Mouse (Mus musculus) forebrain, embryonic 14.5 days (tissue): ENCODE data around the gene Tlcd2. TPM values are rescaled to one million over a fixed set of nuclear protein-coding genes. Genes with fewer than 3 reads are reported as not detected.

Experiments used
- ATAC-seq: fragments of 200-750 bp; cut with Nextera tagmentation; 2 replicates; pipeline ENCODE4 v1.8.0; 2017; ENCODE audit warnings: mild to moderate bottlenecking, moderate library complexity
- DNase-seq: peaks from one replicate; pipeline ENCODE4 v3.0.0-alpha.2; 2015; ENCODE audit warnings: low spot score
- H3K27ac ChIP-seq: fragments of 300-500 bp; sonication (generic); 2 replicates; pipeline ENCODE4 v1.5.1; 2014; ENCODE audit warnings: low read depth, mild to moderate bottlenecking, control low read depth, low read length, moderate library complexity
- H3K27me3 ChIP-seq: fragments of 300-500 bp; sonication (generic); replicated peaks from 2 replicates; pipeline ENCODE4 v1.6.1; 2014; ENCODE audit warnings: low read length, control low read depth, mixed read lengths; ENCODE audit not compliant: control insufficient read depth, insufficient read depth
- H3K36me3 ChIP-seq: fragments of 300-500 bp; sonication (generic); 2 replicates; pipeline ENCODE4 v1.6.1; 2014; ENCODE audit warnings: low read length, control low read depth; ENCODE audit not compliant: control insufficient read depth, insufficient read depth
- H3K4me1 ChIP-seq: fragments of 300-500 bp; sonication (generic); 2 replicates; pipeline ENCODE4 v1.6.1; 2014; ENCODE audit warnings: antibody characterized with exemption, low read length, control low read depth; ENCODE audit not compliant: control insufficient read depth, insufficient read depth
- H3K4me2 ChIP-seq: fragments of 300-500 bp; sonication (generic); 2 replicates; pipeline ENCODE4 v1.6.1; 2014; ENCODE audit warnings: mild to moderate bottlenecking, control low read depth, low read length
- H3K4me3 ChIP-seq: fragments of 300-500 bp; sonication (generic); 2 replicates; pipeline ENCODE4 v1.5.1; 2014; ENCODE audit warnings: low read depth, low read length, control low read depth
- H3K9ac ChIP-seq: fragments of 300-500 bp; sonication (generic); 2 replicates; pipeline ENCODE4 v1.6.1; 2014; ENCODE audit warnings: mild to moderate bottlenecking, low read length, control low read depth, moderate library complexity
- H3K9me3 ChIP-seq: fragments of 300-500 bp; sonication (generic); replicated peaks from 2 replicates; pipeline ENCODE4 v1.6.1; 2016; ENCODE audit warnings: low read length, control low read depth, mixed read lengths; ENCODE audit not compliant: control insufficient read depth
- WGBS: fragments of 180-500 bp; shearing (Covaris S2); extraction: QIAGEN DNeasy Blood & Tissue Kit; methylation state at CpG from one replicate; pipeline ENCODE4 v1.1.7; 2014; 5-methylcytosine and 5-hydroxymethylcytosine counted together
- polyA plus RNA-seq: library from polyadenylated mRNA; unstranded; fragments of >200 nt; fragmentation: Nextera tagmentation; extraction: Ambion mirVana; gene quantifications from 2 replicates; pipeline ENCODE4 v1.2.1, GENCODE M21; 2014

Tlcd2 gene
- polyA plus RNA-seq, 1 experiment from 2014 or later: 1.3 TPM

GRCm38 (mm10) chr11:75467512-75468215, 6.1 kb downstream of the Tlcd2 start:
- Histone ChIP-seq H3K9ac (peak overlapping the region; percentile 46), H3K27me3 (no peaks in the 10 kb centered on the region), H3K4me3 (0 out of 2 replicates have a peak overlapping the region, but pooled peaks have one; percentile 8), H3K4me2 (peak overlapping the region; percentile 46), H3K27ac (no peak overlapping the region), H3K36me3 (peaks cover 8% of the 10 kb centered on the region; the same call in 1 of the 2 replicates), H3K4me1 (peaks cover 2% of the 10 kb centered on the region; the same call in 1 of the 2 replicates), H3K9me3 (no peaks in the 10 kb centered on the region)
- ATAC-seq: no peak
- no peak for DNase-seq
- WGBS: 18% methylated on average over 19 of the region's 19 CpGs

- ATAC-seq: no peak
- DNase-seq: no peak
- H3K4me2 ChIP-seq: peak overlapping the region; percentile 46
- H3K9ac ChIP-seq: peak overlapping the region; percentile 46
- 0 out of 2 replicates have a peak overlapping the region, but pooled peaks have one; percentile 8 for H3K4me3 ChIP-seq
- 68% methylated on average over 7 of the region's 7 CpGs for WGBS
- H3K27me3 ChIP-seq: no peaks in the 10 kb centered on the region
- H3K36me3 ChIP-seq: peaks cover 8% of the 10 kb centered on the region; the same call in 1 of the 2 replicates
- no peak overlapping the region for H3K27ac ChIP-seq
- no peaks in the 10 kb centered on the region for H3K4me1 ChIP-seq
- no peaks in the 10 kb centered on the region for H3K9me3 ChIP-seq
Observed at GRCm38 (mm10) chr11:75468410-75468809, 6.9 kb downstream of the Tlcd2 start.

- no peaks in the 10 kb centered on the region for H3K4me1 ChIP-seq
- H3K4me3 ChIP-seq: no peak overlapping the region
- H3K36me3 ChIP-seq: peaks cover 8% of the 10 kb centered on the region; the same call in 1 of the 2 replicates
- H3K9me3 ChIP-seq: no peaks in the 10 kb centered on the region
- ATAC-seq (no peak), DNase-seq (no peak)
- no peak overlapping the region for H3K9ac ChIP-seq
- no peak overlapping the region for H3K27ac ChIP-seq
- H3K4me2 ChIP-seq: no peak overlapping the region
- H3K27me3 ChIP-seq: no peaks in the 10 kb centered on the region
- 93% methylated on average over 4 of the region's 4 CpGs for WGBS
Observed at GRCm38 (mm10) chr11:75469261-75469660, 7.7 kb downstream of the Tlcd2 start.

DNA sequence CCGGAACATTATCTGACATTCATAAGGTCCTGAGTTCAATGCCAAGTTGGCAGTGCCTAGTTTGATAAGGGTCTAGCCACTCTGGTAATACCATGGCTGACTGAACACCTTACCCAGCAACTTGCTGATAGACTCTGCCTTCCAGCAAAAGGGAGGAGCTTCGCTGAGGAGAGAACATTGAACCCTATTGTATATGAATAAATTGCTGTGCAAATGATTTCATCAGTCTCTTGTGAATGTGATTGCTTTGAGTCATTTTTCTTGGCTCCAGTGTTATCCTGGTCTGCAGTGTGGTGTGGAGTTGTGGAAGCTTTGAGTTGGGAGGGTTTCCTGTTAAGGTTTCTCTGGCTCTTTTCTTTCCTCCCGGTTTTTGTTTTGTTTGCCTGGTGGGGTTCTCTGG, 9.2 kb downstream of the Tlcd2 start:
- no peak overlapping the region for H3K9ac ChIP-seq
- H3K4me2 ChIP-seq: no peak overlapping the region
- DNase-seq (no peak), ATAC-seq (no peak)
- no peak overlapping the region for H3K4me3 ChIP-seq
- no peak overlapping the region for H3K27ac ChIP-seq
- peaks cover 3% of the 10 kb centered on the region; the same call in 1 of the 2 replicates for H3K36me3 ChIP-seq
- WGBS: 83% methylated on average over 3 of the region's 3 CpGs
- no peaks in the 10 kb centered on the region for H3K27me3 ChIP-seq
- H3K9me3 ChIP-seq: no peaks in the 10 kb centered on the region
- H3K4me1 ChIP-seq: no peaks in the 10 kb centered on the region

GRCm38 (mm10) chr11:75472469-75473081, 11.1 kb downstream of the Tlcd2 start:
- H3K4me1 ChIP-seq: no peaks in the 10 kb centered on the region

GRCm38 (mm10) chr11:75473376-75473775, 11.9 kb downstream of the Tlcd2 start:
- 64% methylated on average over 7 of the region's 7 CpGs for WGBS
- H3K9me3 ChIP-seq: no peaks in the 10 kb centered on the region
- no peaks in the 10 kb centered on the region for H3K4me1 ChIP-seq
- no peak for DNase-seq
- no peak overlapping the region for H3K27ac ChIP-seq
- no peak overlapping the region for H3K4me3 ChIP-seq
- no peak overlapping the region for H3K9ac ChIP-seq
- no peaks in the 10 kb centered on the region for H3K27me3 ChIP-seq
- H3K36me3 ChIP-seq: no peaks in the 10 kb centered on the region
- no peak overlapping the region for H3K4me2 ChIP-seq
- no peak for ATAC-seq

More at GRCm38 (mm10) chr11:75472469-75473081, 11.1 kb downstream of the Tlcd2 start:
- no peak overlapping the region for H3K27ac ChIP-seq
- 87% methylated on average over 11 of the region's 11 CpGs for WGBS
- H3K27me3 ChIP-seq: no peaks in the 10 kb centered on the region
- no peak for ATAC-seq
- DNase-seq: no peak
- no peaks in the 10 kb centered on the region for H3K9me3 ChIP-seq
- no peak overlapping the region for H3K4me2 ChIP-seq
- no peak overlapping the region for H3K9ac ChIP-seq
- H3K4me3 ChIP-seq: no peak overlapping the region
- no peaks in the 10 kb centered on the region for H3K36me3 ChIP-seq

- H3K27me3 ChIP-seq: no peaks in the 10 kb centered on the region
- H3K27ac ChIP-seq: no peak overlapping the region
- no peaks in the 10 kb centered on the region for H3K9me3 ChIP-seq
- DNase-seq: no peak
- peak overlapping the region; percentile 98; the same call in 1 of the 2 replicates for H3K4me3 ChIP-seq
- peak; percentile 42 for ATAC-seq
- no peak overlapping the region for H3K9ac ChIP-seq
- H3K4me2 ChIP-seq: peak overlapping the region; percentile 36; the same call in 1 of the 2 replicates
- WGBS: 24% methylated on average over 3 of the region's 3 CpGs
- peaks cover 8% of the 10 kb centered on the region for H3K4me1 ChIP-seq
- peaks cover 20% of the 10 kb centered on the region for H3K36me3 ChIP-seq
Observed at GRCm38 (mm10) chr11:75486192-75486591, 24.7 kb downstream of the Tlcd2 start.

DNA sequence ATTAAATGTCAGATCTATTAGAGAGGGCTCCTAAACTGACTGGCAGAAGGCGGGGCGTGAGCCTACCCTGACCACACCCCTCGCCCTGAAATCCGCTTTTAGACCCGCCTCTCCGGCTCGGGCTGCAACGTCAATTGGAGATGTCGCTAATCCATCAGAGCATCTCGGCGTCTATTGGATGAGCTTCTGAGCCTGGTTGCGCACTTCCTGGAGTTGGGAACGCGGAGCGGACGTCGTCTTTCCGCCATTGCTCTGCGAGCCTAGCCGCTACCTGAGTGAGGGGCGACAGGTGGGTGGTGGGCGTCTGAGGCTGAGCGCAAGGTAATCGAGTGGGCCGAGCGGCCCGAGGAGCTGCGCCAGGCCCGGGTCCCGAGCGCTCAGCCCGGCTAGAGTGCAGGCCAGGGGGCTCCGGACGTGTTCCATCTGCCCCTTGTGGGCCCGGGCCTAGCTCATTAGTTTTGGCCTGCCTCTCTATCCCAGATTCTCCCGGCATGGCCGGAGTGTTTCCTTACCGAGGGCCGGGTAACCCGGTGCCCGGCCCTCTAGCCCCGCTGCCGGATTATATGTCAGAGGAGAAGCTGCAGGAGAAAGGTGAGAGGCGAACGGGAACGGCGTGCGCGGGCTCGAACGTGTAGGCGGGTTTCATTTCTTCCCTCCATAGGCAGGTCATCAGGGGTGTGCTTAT, 25.2 kb downstream of the Tlcd2 start, which contains the start of gene Prpf8:
Gene Prpf8, plus strand, starts transcription at position 216 of the 685 bp plus-strand sequence.
- Histone ChIP-seq H3K4me1 (peaks cover 8% of the 10 kb centered on the region), H3K36me3 (peaks cover 26% of the 10 kb centered on the region), H3K9ac (peak within 1 kb of the TSS; percentile 92), H3K27me3 (no peaks in the 10 kb centered on the region), H3K4me2 (peak within 1 kb of the TSS; percentile 96), H3K27ac (peak within 1 kb of the TSS; percentile 61; the same call in 1 of the 2 replicates), H3K9me3 (no peaks in the 10 kb centered on the region), H3K4me3 (peak within 1 kb of the TSS; percentile 98)
- WGBS: under 1% methylated on average over 51 of the region's 52 CpGs
- ATAC-seq (peak; percentile 100), DNase-seq (peak; percentile 99)
